Mouse (Mus musculus): ENCODE data around the gene Cacng4.

The Cacng4 gene

GRCm38 (mm10) chr11:107773312-107773711 lies 21.0 kb downstream of the Cacng4 start:
- DNase-seq (ENCODE audit: low spot score): no peak

DNA sequence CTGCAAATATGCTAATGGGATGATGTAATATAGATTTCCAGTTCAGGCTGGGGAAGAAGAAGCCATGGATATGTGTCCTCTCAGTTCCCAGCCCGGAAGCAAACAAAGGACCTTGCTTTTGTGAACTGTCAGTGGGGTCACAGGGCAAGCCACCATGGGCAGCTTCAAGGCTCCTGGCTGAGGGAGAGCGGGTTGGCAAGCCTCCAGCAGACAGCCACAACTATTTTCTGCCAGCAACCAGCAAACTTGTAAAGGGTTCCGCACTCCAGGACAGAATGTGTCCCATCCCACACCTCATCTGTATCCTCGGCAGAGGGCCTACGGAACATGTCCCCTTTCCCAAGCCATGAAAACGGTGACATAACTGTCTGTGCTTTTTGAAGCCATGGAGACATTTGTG lies 22.4 kb downstream of the Cacng4 start:
- no peak for DNase-seq (ENCODE audit: low spot score)

DNA sequence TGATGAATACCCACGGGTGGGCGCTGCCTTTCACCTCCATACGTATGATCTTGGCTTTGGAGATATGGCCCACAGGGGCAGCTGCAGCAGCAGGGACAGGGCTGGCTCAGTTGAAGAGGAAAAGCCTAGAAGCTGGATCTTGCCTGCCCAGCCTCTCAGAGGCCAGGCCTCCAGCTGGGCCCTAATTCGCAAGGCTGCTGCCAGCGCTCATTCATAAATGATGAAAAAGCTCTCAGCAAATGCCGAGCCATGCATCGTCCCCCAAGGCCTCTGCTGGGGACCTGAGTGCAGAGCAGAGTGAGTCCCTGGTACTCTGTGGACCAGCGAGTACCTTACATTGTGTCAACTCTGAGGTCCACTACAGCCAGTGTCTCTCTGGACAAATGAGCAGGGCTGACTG lies 26.0 kb downstream of the Cacng4 start:
- DNase-seq (ENCODE audit: low spot score): no peak

- no peak for DNase-seq (ENCODE audit: low spot score)
Measured at GRCm38 (mm10) chr11:107766932-107767331, 27.4 kb downstream of the Cacng4 start.

DNA sequence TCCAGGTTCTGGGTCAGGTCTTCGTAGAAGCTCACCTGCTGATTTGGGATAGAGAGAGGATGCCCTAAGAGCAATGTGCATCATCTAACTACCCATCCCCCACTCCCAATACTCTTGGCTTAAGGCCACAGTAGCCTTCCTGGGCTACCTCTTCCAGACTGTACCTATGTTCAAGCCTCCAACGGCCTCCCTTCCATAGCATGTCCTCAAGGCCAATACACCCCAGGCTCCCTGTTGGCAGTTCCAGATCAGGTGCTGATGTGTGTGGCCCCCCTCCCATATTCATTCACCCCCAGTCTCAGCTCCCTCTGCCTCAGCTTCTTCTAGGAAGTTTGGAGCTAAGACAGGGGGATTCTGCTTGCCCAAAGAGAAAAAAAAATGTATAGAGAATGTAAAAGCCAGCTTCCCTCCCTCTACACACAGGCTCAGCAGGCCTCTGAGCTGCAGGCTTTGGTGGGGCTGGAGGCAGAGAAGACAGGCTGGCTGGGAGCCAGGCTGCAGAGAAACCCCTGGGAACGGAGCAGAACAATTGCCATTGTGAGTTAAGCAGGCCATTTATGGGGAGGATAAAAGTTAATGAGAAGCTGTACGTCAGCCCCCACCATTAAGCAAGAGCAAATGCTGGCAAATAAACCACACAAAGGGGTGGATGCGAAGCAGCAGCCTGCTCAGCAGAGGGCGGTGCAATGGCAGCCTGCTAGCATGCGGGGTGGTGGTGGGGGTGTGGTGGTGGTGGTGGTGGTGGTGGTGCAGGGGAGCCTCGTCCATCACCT lies 31.5 kb downstream of the Cacng4 start:
- DNase-seq (ENCODE audit: low spot score): no peak

- no peak for DNase-seq (ENCODE audit: low spot score)
Measured at GRCm38 (mm10) chr11:107761790-107762500, 32.4 kb downstream of the Cacng4 start.

- DNase-seq (ENCODE audit: low spot score): no peak
Measured at GRCm38 (mm10) chr11:107760001-107760400, 34.4 kb downstream of the Cacng4 start.

DNA sequence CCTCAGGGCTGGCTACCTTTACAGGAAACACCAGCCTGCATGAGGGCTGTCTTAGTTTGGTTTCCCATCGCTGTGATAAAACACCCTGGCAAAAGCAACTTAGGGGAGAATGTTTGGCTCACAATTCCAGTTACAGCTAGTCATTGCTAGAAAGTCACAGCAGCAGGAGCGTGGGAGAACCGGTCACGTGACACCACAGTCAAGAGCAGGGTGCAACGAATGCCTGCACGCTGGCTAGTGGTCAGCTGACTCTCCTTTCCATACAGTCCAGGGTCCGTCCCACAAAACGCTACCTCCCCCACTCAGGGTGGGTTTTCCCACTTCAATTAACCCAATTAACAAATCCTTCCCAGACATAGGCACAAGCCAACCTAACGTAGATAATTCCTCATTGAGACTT lies 34.8 kb downstream of the Cacng4 start:
- DNase-seq (ENCODE audit: low spot score): no peak

DNA sequence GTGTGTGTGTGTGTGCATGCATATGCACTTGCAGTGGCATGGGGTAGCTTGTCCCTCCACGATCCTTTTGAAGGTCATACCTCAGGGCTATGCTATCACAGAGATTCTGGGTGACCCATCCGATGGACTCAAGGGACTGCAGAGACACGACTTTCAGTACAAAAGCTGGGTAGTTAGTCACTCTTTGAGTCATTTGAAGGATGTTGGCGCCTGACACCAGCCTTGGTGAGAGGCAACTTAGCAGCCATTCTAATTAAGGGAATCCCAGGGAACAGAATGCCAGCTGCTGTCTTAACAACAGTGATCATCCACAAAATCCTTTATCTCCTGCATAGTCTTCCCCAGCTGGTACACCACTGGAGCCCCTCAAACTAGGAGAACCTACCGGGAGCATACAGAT lies 45.2 kb downstream of the Cacng4 start:
- no peak for DNase-seq (ENCODE audit: low spot score)

DNA sequence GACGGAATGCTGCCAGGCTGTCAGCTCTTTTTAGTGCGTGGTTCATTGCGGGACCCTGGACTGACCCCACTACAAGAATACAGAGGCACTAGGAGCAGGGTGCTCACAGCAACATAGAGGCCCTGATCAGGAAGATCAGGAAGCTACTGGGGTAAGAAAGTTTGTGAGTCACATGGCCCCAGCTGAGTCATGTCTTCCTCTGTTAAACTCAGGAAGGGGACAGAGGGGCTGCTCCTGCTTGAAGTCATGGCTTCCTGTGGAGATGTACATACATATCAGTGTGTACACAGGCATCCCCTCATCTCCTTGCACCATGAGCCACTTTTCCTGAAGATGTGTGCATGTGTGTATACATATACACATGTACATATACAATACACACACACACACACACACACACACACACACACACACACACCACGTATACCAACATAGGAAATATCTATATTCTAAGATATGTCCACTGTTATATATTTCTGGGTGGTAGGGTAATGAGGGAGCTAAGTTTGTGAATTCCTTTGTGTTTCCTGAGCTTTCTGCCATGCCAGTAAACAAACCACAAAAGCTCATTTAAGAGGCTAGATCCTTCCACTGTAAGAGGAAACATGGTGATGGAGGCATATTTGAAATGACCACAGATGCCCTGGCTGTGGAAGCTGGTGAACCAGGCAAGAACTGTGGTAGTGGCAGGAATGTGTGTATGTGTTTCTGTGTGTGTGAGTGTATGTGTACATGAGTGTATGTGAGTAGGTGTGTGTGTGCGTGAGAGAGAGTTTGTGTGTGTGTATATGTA lies 45.9 kb downstream of the Cacng4 start:
- DNase-seq (ENCODE audit: low spot score): no peak

GRCm38 (mm10) chr11:107743100-107743499 lies 51.3 kb downstream of the Cacng4 start:
- DNase-seq (ENCODE audit: low spot score): no peak

DNA sequence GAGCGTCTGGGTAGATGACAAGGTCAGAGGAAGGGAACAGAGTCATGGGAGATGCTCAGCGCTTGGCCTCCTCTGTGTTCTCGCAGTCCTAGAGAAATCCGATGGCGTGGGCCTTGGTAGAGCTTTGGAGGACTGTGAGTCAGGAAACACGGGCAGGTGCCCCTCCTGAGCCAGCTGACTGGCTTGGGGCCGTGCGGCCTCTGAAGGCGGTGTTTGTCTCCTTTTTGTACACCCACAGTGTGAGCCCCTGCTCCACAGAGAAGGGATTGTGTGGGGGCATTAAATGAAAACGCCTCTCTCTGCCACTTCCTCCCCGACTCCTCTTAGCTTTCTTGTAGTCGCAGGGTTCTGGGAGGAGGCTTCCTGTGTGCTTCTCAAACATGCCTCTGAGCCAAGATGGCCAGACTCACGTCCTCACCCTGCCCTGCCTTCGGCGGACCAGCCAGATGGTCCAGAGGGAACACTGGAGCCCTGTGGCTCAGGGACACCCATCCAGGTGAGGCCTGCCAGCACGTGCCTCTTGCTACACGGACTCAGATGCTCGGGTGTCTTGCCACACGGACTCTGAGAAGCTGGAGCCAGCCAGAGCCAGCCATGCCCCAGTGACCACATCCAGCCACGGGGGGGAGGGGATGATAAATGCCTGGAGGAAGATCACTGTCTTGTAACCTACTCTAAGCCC lies 55.8 kb downstream of the Cacng4 start:
- no peak for DNase-seq (ENCODE audit: low spot score)

DNA sequence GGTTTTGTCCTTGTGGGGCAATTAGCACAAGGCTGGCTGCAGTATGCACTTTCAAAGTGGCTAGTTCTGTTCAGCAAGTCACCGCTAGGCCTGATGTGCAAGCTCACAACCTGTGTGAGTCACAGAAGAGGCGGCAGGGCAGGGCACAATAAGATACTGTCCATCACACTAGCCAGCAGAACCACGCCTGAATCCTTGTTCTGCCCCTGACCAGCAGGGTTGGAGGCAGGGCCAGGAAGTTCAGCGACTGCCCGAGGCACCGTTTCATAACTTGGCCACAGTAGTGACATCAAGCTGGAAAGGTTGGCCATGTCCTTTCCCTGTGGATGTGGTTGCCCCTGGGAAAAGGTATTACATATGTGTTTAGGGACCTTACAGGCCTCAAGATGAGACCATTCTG lies 56.5 kb downstream of the Cacng4 start:
- DNase-seq (ENCODE audit: low spot score): no peak

- no peak for DNase-seq (ENCODE audit: low spot score)
Measured at GRCm38 (mm10) chr11:107734133-107734532, 60.2 kb downstream of the Cacng4 start.

DNA sequence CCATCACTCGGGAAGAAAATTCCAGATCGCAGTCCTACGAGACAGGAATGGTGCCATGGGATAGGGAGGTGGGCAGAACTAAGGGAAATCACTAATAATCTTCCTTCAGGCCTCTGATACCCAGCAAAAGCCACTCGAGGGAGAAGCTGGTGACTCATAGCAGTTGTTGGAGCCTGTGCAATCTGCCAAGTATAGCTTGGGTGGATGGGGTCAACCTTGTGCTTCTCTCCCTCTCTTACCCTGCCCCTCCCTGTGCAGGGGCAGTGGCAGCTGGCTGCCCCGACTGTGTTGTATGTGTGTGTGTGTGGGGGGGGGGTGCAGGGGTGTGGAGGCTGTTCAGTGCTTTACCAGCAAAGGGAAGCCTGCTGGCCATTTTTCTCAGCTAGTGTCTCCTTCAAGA lies 62.9 kb downstream of the Cacng4 start:
- DNase-seq (ENCODE audit: low spot score): no peak

- DNase-seq (ENCODE audit: low spot score): no peak
Measured at GRCm38 (mm10) chr11:107730940-107731339, 63.4 kb downstream of the Cacng4 start.

- DNase-seq (ENCODE audit: low spot score): no peak
Measured at GRCm38 (mm10) chr11:107729141-107729540, 65.2 kb downstream of the Cacng4 start.

GRCm38 (mm10) chr11:107728073-107728863 lies 66.1 kb downstream of the Cacng4 start:
- no peak for DNase-seq (ENCODE audit: low spot score)

DNA sequence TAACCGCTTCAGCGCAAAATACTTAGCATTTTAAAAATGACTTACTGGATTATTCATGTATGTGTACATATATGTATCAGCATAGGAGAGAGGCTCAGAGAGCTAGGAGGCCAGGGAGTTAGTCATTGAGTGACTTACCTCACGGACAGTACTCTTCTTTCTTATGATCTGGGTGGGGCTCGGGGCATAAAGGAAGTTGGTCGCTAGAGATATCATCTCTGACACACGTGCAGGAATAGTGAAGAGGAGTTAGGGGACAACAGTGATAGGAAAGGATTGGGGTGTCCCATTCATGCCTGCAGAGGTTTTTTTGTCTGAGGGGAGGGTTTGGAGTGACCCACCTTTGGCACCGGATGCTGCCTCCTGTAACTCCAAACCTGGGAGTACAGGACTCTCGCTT lies 69.8 kb downstream of the Cacng4 start:
- no peak for DNase-seq (ENCODE audit: low spot score)

DNA sequence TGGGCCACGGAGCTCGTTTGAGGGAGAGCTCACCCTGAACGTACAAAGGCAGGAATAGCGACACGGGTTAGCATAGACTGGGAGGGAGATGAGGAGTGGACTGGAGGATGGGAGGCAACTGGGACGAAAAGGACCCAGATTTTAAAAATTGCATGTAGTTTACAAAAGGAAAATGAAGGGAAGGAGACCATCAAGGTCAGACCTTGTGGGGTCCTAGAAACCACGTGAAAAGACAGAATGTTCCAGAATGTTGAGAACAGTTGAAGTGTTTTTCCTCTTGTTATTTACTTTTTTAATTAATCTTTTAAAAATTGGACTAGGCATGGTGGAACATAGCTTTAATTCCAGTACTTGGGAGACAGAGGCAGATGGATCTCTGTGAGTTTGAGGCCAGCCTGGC lies 73.3 kb downstream of the Cacng4 start:
- no peak for DNase-seq (ENCODE audit: low spot score)

DNA sequence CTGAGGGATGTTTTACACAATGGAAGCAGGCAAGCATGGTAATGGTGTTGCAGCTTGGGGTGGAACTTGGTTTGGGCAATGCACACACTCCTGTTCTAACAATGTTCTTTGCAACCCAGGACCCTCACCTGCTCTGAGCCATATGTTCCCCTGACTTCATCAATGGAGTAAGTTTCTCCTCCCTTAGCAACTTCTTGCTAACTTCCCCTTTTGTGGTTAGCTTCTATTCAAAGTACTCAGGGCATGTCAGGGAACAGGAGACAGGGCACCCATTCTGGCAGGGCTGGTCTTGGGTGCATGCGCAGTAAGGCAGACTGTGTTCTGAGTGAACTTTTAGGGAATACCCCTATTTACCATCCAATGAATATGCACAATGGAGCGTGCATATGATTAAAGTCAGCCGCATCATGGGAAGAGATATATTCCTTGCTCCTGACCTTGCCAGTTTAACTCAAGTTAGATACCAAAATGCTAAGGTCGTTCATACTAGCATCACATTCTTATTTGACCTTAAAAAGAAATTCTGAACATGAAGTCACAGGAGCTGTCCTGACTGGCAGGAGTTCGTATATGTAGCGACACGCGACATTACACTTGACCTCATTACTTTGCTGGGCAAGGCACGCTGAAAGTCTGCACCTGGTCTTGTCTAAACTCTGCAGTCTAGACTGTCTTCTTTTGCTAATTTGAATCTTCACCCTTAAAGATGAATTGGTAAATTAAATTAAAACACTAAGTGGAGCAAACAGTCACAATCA lies 73.9 kb downstream of the Cacng4 start:
- no peak for DNase-seq (ENCODE audit: low spot score)

All from ovary, adult 18-20 months (tissue).